Comparison of ENCODE assay signal across 12 mouse cellular contexts in genomic region chr2:33345475-33345874, GRCm38 (mm10). TPM values are rescaled to one million over a fixed set of nuclear protein-coding genes. Genes with fewer than 3 reads are reported as not detected.
DNase-seq lines count a peak whose midpoint lies in the region; ATAC-seq and TF ChIP-seq lines count a peak whose summit lies in the region.
"Had no signal": no experiment of that assay in that cellular context is flagged by ENCODE, and none has a peak within 500 bp of the region (broad histone marks: within the 10 kb centered on the region; RNA-seq: fewer than 3 reads in every experiment).

No protein-coding gene starts in this region.

- no peak for DNase-seq in heart, postnatal 36 days
- DNase-seq in heart, postnatal 4 days: peak; percentile 22
- DNase-seq in stomach, postnatal 0 days (ENCODE audit: low spot score): peak; percentile 43
- DNase-seq in left cerebral cortex, adult 18-20 months (ENCODE audit: low spot score in 2 of 2): no peak
- DNase-seq: kidney, adult 18-20 months; layer of hippocampus, adult 9-11 months; right cerebral cortex, postnatal 4 days had no signal

- no peak for TF ChIP-seq EP300 in stomach, postnatal 0 days (optimal IDR thresholded peaks at IDR 0.05)

- H3K27me3 ChIP-seq in heart, embryonic 13.5 days (replicated peaks): no peaks in the 10 kb centered on the region
- H3K27me3 ChIP-seq in midbrain, embryonic 15.5 days (replicated peaks): no peaks in the 10 kb centered on the region
- H3K27me3 ChIP-seq in midbrain, embryonic 16.5 days (ENCODE audit: control insufficient read depth, insufficient read depth, low read depth, low read length): no peaks in the 10 kb centered on the region
- H3K27me3 ChIP-seq in stomach, postnatal 0 days (ENCODE audit: control insufficient read depth, insufficient read depth, low read length): no peaks in the 10 kb centered on the region

- H3K4me1 ChIP-seq in heart, embryonic 13.5 days: peaks cover 55% of the 10 kb centered on the region
- H3K4me1 ChIP-seq in midbrain, embryonic 15.5 days: peaks cover 26% of the 10 kb centered on the region
- H3K4me1 ChIP-seq in midbrain, embryonic 16.5 days (ENCODE audit: control insufficient read depth, insufficient read depth, low read length): peaks cover 11% of the 10 kb centered on the region
- H3K4me1 ChIP-seq in stomach, postnatal 0 days (replicated peaks; ENCODE audit: control insufficient read depth, insufficient read depth): no peaks in the 10 kb centered on the region; the same call in 1 of the 2 replicates

- no peaks in the 10 kb centered on the region for H3K9me3 ChIP-seq in heart, embryonic 13.5 days
- H3K9me3 ChIP-seq in midbrain, embryonic 15.5 days: no peaks in the 10 kb centered on the region
- H3K9me3 ChIP-seq in midbrain, embryonic 16.5 days (replicated peaks; ENCODE audit: control insufficient read depth, low read length, poor library complexity, severe bottlenecking): no peaks in the 10 kb centered on the region
- H3K9me3 ChIP-seq in stomach, postnatal 0 days (ENCODE audit: control insufficient read depth, low read length): no peaks in the 10 kb centered on the region

- no peak overlapping the region for H3K4me2 ChIP-seq in heart, embryonic 13.5 days
- no peak overlapping the region for H3K4me2 ChIP-seq in midbrain, embryonic 15.5 days
- no peak overlapping the region for H3K4me2 ChIP-seq in midbrain, embryonic 16.5 days (ENCODE audit: low read length)
- H3K4me2 ChIP-seq in stomach, postnatal 0 days (replicated peaks; ENCODE audit: low read depth): no peak overlapping the region

- WGBS in heart, embryonic 13.5 days: 22% methylated on average over 6 of the region's 6 CpGs
- 49% methylated on average over 6 of the region's 6 CpGs for WGBS in midbrain, embryonic 15.5 days
- WGBS in midbrain, embryonic 16.5 days: 44% methylated on average over 6 of the region's 6 CpGs
- 26% methylated on average over 6 of the region's 6 CpGs for WGBS in stomach, postnatal 0 days

- ATAC-seq in heart, embryonic 13.5 days (ENCODE audit: extremely low read depth, insufficient number of reproducible peaks, low FRiP score, low TSS enrichment): no peak
- ATAC-seq in midbrain, embryonic 15.5 days (replicated peaks): 0 out of 2 replicates have a peak, but pooled peaks have one; percentile 28
- no peak for ATAC-seq in midbrain, embryonic 16.5 days
- no peak; the same call in 1 of the 2 replicates for ATAC-seq in stomach, postnatal 0 days (ENCODE audit: low FRiP score, low TSS enrichment)
- no peak for ATAC-seq in monocyte, adult 5-6 weeks (replicated peaks; ENCODE audit: insufficient number of reproducible peaks, low FRiP score, low TSS enrichment, poor library complexity, severe bottlenecking)

- no peak for TF ChIP-seq CTCF in stomach, postnatal 0 days (IDR thresholded peaks at IDR 0.05; ENCODE audit: low read depth)

- no peak overlapping the region for H3K4me3 ChIP-seq in heart, embryonic 13.5 days
- H3K4me3 ChIP-seq in midbrain, embryonic 15.5 days: no peak overlapping the region
- H3K4me3 ChIP-seq in midbrain, embryonic 16.5 days (ENCODE audit: low read depth, low read length): no peak overlapping the region
- H3K4me3 ChIP-seq in stomach, postnatal 0 days (ENCODE audit: low read depth, low read length): no peak overlapping the region

- peak overlapping the region; percentile 65 for H3K27ac ChIP-seq in heart, embryonic 13.5 days (replicated peaks)
- H3K27ac ChIP-seq in midbrain, embryonic 15.5 days: peak overlapping the region; percentile 27; the same call in 1 of the 2 replicates
- no peak overlapping the region for H3K27ac ChIP-seq in midbrain, embryonic 16.5 days (ENCODE audit: low read length)
- peak overlapping the region; percentile 40 for H3K27ac ChIP-seq in stomach, postnatal 0 days (replicated peaks)
- H3K27ac ChIP-seq: liver, embryonic 14.5 days had no signal

- intact Hi-C loops in heart, postnatal 36 days (cut with DNase I): loop anchor here (10.0 kb wide), 1 partner anchor 361 kb away; the partner anchor contains the start of gene Slc2a8

- peak overlapping the region; percentile 69 for H3K9ac ChIP-seq in heart, embryonic 13.5 days
- H3K9ac ChIP-seq in midbrain, embryonic 15.5 days: no peak overlapping the region
- no peak overlapping the region for H3K9ac ChIP-seq in midbrain, embryonic 16.5 days (ENCODE audit: low read depth, low read length)
- peak overlapping the region; percentile 41; the same call in 1 of the 2 replicates for H3K9ac ChIP-seq in stomach, postnatal 0 days (ENCODE audit: low read length)
- H3K9ac ChIP-seq: liver, embryonic 14.5 days had no signal

- no peaks in the 10 kb centered on the region for H3K36me3 ChIP-seq in heart, embryonic 13.5 days
- H3K36me3 ChIP-seq in midbrain, embryonic 15.5 days (replicated peaks): no peaks in the 10 kb centered on the region
- H3K36me3 ChIP-seq in midbrain, embryonic 16.5 days (ENCODE audit: control insufficient read depth, insufficient read depth, low read length): no peaks in the 10 kb centered on the region
- H3K36me3 ChIP-seq in stomach, postnatal 0 days (ENCODE audit: control insufficient read depth, insufficient read depth, low read length): no peaks in the 10 kb centered on the region

RNA-seq across cellular contexts. Expression of gene Ralgps1, which starts 25.8 kb away (rescaled TPM):
- 3.7 and 3.9 TPM in 2 replicates for polyA plus RNA-seq in heart, embryonic 13.5 days (2015; fragmentation: Nextera tagmentation; extraction: Ambion mirVana)
- total RNA-seq in heart, postnatal 36 days (2021): 1 to 10 TPM; 4.8 to 5.6 TPM
- polyA plus RNA-seq in midbrain, embryonic 15.5 days (2015; fragmentation: Nextera tagmentation; extraction: Ambion mirVana): 47.6 and 53.1 TPM in 2 replicates
- polyA plus RNA-seq in midbrain, embryonic 16.5 days (2015; fragmentation: Nextera tagmentation; extraction: Ambion mirVana): 48.4 and 54.3 TPM in 2 replicates
- total RNA-seq in heart, postnatal 4 days (2021): 1 to 10 TPM; 8.7 to 8.8 TPM
- polyA plus RNA-seq in stomach, postnatal 0 days (2015; fragmentation: Nextera tagmentation; extraction: Ambion mirVana): 2.1 and 2.2 TPM in 2 replicates
- 10 to 100 TPM; 63.7 to 63.9 TPM for total RNA-seq in left cerebral cortex, adult 18-20 months (2021)
- 1.9 to 3.7 TPM (median 3.5 TPM) in 3 replicates for total RNA-seq in monocyte, adult 5-6 weeks (2017)

Comparison
In these comparisons a context has a peak if more than half of its experiments do, and no peak if none do; other contexts are left out.
1. DNase-seq: peak in heart, postnatal 4 days (single experiment) and stomach, postnatal 0 days (single experiment); none in heart, postnatal 36 days (0 of 2) and left cerebral cortex, adult 18-20 months (0 of 2).
2. H3K9ac ChIP-seq: peak in heart, embryonic 13.5 days (single experiment) and stomach, postnatal 0 days (single experiment); none in midbrain, embryonic 15.5 days (single experiment) and midbrain, embryonic 16.5 days (single experiment).
3. RNA of gene Ralgps1, which starts 25.8 kb away (total RNA-seq): 63.7 to 63.9 TPM in left cerebral cortex, adult 18-20 months; 8.7 to 8.8 TPM in heart, postnatal 4 days, 4.8 to 5.6 TPM in heart, postnatal 36 days and 1.9 to 3.7 TPM in monocyte, adult 5-6 weeks; every median in the first group is over 4 times any median in the second.